Mouse (Mus musculus): ENCODE results near the gene Trim65. TPM values are rescaled to one million over a fixed set of nuclear protein-coding genes. Genes with fewer than 3 reads are reported as not detected.

Trim65 gene
- polyA plus RNA-seq, 1 experiment from 2014 or later, result 3.3 TPM

DNA sequence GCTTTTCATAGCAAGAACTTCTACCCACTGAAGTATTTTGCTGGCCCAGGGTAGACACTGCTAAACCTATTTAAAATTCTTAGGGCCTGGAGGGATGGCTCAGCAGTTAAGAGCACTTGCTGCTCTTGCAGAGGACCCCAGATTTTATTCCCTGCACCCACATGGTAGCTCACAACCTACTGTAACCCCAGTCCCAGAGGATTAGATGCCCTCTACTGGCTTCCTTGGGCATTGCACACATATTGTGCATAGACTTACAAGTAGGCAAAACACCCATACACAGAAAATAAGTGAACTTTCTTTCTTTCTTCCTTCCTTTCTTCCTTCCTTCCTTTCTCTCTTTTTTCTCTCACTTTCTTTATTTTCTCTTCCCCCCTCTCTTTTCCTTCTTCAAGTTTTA lies 13.1 kb downstream of the Trim65 start:
- no peak overlapping the region for H3K27ac ChIP-seq (replicated peaks)
- ATAC-seq (ENCODE audit: low FRiP score, low TSS enrichment), result no peak

DNA sequence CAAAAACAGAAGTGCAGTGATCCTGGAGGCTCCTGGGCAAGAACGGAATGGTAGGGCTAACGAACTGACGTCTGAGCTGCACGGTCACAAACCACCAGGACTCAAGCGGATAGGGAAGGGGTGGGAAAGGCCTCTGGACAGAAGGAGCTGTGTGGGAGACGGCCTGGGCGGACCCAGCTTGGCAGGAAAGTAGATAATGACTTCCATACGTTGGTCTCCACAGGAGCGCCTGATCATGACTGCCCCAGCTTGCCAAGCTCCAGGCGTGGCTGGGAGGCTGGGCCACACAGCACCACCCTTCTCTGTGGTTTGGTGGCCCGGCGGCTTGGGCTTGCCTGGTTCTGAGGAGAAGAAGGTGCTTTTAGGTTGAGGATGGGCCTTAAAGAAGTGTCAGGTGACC lies 13.7 kb downstream of the Trim65 start:
- no peak overlapping the region for H3K4me2 ChIP-seq (replicated peaks; ENCODE audit: low read depth)
- no peak for TF ChIP-seq CTCF (IDR thresholded peaks at IDR 0.05; ENCODE audit: low read depth)
- TF ChIP-seq EP300 (optimal IDR thresholded peaks at IDR 0.05), result no peak
- no peaks in the 10 kb centered on the region for H3K9me3 ChIP-seq (ENCODE audit: control insufficient read depth, low read length)
- no peaks in the 10 kb centered on the region for H3K4me1 ChIP-seq (replicated peaks; ENCODE audit: control insufficient read depth, insufficient read depth)
- no peak overlapping the region for H3K27ac ChIP-seq (replicated peaks)
- no peak overlapping the region for H3K4me3 ChIP-seq (ENCODE audit: low read depth, low read length)
- 0 out of 2 replicates have a peak, but pooled peaks have one; percentile 19 for ATAC-seq (ENCODE audit: low FRiP score, low TSS enrichment)
- H3K9ac ChIP-seq (ENCODE audit: low read length), result no peak overlapping the region
- WGBS, result 69% methylated on average over 12 of the region's 12 CpGs
- no peaks in the 10 kb centered on the region for H3K27me3 ChIP-seq (ENCODE audit: control insufficient read depth, insufficient read depth, low read length)
- no peak for DNase-seq (ENCODE audit: low spot score)
- no peaks in the 10 kb centered on the region for H3K36me3 ChIP-seq (ENCODE audit: control insufficient read depth, insufficient read depth, low read length)

More for the DNA sequence above, 13.1 kb downstream of the Trim65 start:
- Histone ChIP-seq H3K4me2 (replicated peaks; ENCODE audit: low read depth) (no peak overlapping the region), H3K27me3 (ENCODE audit: control insufficient read depth, insufficient read depth, low read length) (no peaks in the 10 kb centered on the region), H3K4me3 (ENCODE audit: low read depth, low read length) (no peak overlapping the region), H3K4me1 (replicated peaks; ENCODE audit: control insufficient read depth, insufficient read depth) (no peaks in the 10 kb centered on the region), H3K36me3 (ENCODE audit: control insufficient read depth, insufficient read depth, low read length) (0 out of 2 replicates have a peak, but pooled peaks cover 1% of the 10 kb centered on the region), H3K9me3 (ENCODE audit: control insufficient read depth, low read length) (no peaks in the 10 kb centered on the region), H3K9ac (ENCODE audit: low read length) (no peak overlapping the region)
- TF ChIP-seq CTCF (IDR thresholded peaks at IDR 0.05; ENCODE audit: low read depth) (peak; percentile 60), EP300 (optimal IDR thresholded peaks at IDR 0.05) (no peak)
- no peak for DNase-seq (ENCODE audit: low spot score)

DNA sequence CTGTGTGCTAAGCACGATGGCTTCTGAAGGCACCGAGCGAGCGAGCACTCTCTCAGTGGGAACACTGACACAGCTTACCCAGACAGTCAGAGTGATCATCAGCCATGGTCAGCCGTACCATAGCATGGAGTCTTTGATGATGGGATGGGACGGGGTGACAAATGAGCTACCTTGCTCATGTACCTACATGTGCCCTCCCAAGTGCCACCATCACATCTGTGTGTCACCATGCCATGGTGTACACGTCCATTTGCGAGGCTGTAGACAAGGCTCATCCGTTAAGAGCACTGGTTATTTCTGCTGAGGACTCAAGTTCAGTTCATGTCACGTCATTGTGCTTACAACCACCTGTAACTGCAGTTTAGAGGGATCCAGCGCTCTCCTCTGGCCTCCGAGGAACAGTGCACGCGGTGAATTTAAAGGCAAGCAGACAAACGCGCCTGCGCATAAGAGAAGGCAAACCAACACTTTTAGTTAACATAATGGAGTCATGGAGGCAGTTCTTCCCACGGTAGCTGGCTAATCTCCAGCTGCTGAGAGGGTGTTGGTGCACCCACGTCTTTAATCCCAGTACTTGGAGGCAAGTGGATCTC lies 19.2 kb downstream of the Trim65 start:
- H3K27ac ChIP-seq (replicated peaks), result no peak overlapping the region
- H3K27me3 ChIP-seq (ENCODE audit: control insufficient read depth, insufficient read depth, low read length), result no peaks in the 10 kb centered on the region
- no peak overlapping the region for H3K4me3 ChIP-seq (ENCODE audit: low read depth, low read length)
- H3K36me3 ChIP-seq (ENCODE audit: control insufficient read depth, insufficient read depth, low read length), result no peaks in the 10 kb centered on the region
- no peak overlapping the region for H3K9ac ChIP-seq (ENCODE audit: low read length)
- ATAC-seq (ENCODE audit: low FRiP score, low TSS enrichment) (no peak), DNase-seq (ENCODE audit: low spot score) (no peak)
- no peak overlapping the region for H3K4me2 ChIP-seq (replicated peaks; ENCODE audit: low read depth)
- H3K4me1 ChIP-seq (replicated peaks; ENCODE audit: control insufficient read depth, insufficient read depth), result peaks cover 12% of the 10 kb centered on the region
- 0 out of 2 replicates have a peak, but pooled peaks have one; percentile 22 for TF ChIP-seq CTCF (IDR thresholded peaks at IDR 0.05; ENCODE audit: low read depth)
- TF ChIP-seq EP300 (optimal IDR thresholded peaks at IDR 0.05), result no peak
- H3K9me3 ChIP-seq (ENCODE audit: control insufficient read depth, low read length), result no peaks in the 10 kb centered on the region
- 92% methylated on average over 19 of the region's 19 CpGs for WGBS

DNA sequence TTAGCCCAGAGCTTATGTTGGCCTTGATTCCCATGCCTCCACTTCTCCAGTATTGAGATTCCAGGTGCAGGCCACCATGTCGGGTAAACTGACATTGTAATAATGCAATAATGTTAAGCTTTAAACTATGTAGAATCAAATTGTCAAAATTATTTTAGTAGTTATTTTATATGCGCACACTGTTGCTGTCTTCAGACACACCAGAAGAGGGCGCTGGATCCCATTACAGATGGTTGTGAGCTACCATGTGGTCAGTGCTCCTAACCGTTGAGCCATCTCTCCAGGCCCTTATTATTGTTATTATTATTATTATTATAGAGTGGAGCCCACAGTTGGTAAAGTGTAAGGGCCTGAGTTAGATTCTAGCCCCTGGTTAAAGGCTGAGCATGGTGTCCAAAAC lies 19.9 kb downstream of the Trim65 start:
- Histone ChIP-seq H3K9ac (ENCODE audit: low read length) (no peak overlapping the region), H3K36me3 (ENCODE audit: control insufficient read depth, insufficient read depth, low read length) (0 out of 2 replicates have a peak, but pooled peaks cover 2% of the 10 kb centered on the region), H3K4me2 (replicated peaks; ENCODE audit: low read depth) (0 out of 2 replicates have a peak overlapping the region, but pooled peaks have one; percentile 79), H3K27me3 (ENCODE audit: control insufficient read depth, insufficient read depth, low read length) (no peaks in the 10 kb centered on the region), H3K4me1 (replicated peaks; ENCODE audit: control insufficient read depth, insufficient read depth) (peaks cover 16% of the 10 kb centered on the region), H3K4me3 (ENCODE audit: low read depth, low read length) (peak overlapping the region; percentile 71; the same call in 1 of the 2 replicates), H3K27ac (replicated peaks) (peak overlapping the region; percentile 86; the same call in 1 of the 2 replicates), H3K9me3 (ENCODE audit: control insufficient read depth, low read length) (no peaks in the 10 kb centered on the region)
- no peak for DNase-seq (ENCODE audit: low spot score)
- ATAC-seq (ENCODE audit: low FRiP score, low TSS enrichment), result no peak
- TF ChIP-seq CTCF (IDR thresholded peaks at IDR 0.05; ENCODE audit: low read depth), result peak; percentile 46; the same call in 1 of the 2 replicates
- no peak for TF ChIP-seq EP300 (optimal IDR thresholded peaks at IDR 0.05)
- 80% methylated on average over 4 of the region's 4 CpGs for WGBS

DNA sequence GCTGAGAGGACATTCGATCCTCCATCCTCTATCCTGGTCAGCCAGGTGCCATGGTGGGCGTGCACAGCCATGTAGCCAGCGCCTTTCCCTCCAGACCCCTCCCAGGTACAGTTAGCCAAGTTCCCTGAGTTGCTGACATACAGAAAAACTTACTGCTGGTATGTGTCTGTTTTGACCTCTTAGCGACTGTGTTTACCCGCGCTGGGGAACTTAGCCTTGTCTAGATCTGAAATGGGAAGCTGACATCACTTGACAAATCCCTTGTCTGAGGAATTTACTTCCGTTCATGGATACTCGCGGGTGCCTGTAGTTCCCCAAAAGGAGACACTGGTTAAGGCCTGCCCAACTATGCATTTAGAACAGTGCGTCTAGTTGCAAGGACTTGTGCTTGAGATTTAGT lies 20.4 kb downstream of the Trim65 start:
- peak overlapping the region; percentile 80 for H3K9ac ChIP-seq (ENCODE audit: low read length)
- peak overlapping the region; percentile 86 for H3K27ac ChIP-seq (replicated peaks)
- 16% methylated on average over 10 of the region's 10 CpGs for WGBS
- H3K4me3 ChIP-seq (ENCODE audit: low read depth, low read length), result peak overlapping the region; percentile 71
- peak; percentile 6; the same call in 1 of the 2 replicates for ATAC-seq (ENCODE audit: low FRiP score, low TSS enrichment)
- no peaks in the 10 kb centered on the region for H3K9me3 ChIP-seq (ENCODE audit: control insufficient read depth, low read length)
- H3K36me3 ChIP-seq (ENCODE audit: control insufficient read depth, insufficient read depth, low read length), result 0 out of 2 replicates have a peak, but pooled peaks cover 2% of the 10 kb centered on the region
- H3K4me2 ChIP-seq (replicated peaks; ENCODE audit: low read depth), result peak overlapping the region; percentile 79
- DNase-seq (ENCODE audit: low spot score), result no peak
- no peaks in the 10 kb centered on the region for H3K27me3 ChIP-seq (ENCODE audit: control insufficient read depth, insufficient read depth, low read length)
- TF ChIP-seq CTCF (IDR thresholded peaks at IDR 0.05; ENCODE audit: low read depth), result no peak
- no peak for TF ChIP-seq EP300 (optimal IDR thresholded peaks at IDR 0.05)
- H3K4me1 ChIP-seq (replicated peaks; ENCODE audit: control insufficient read depth, insufficient read depth), result peaks cover 18% of the 10 kb centered on the region

DNA sequence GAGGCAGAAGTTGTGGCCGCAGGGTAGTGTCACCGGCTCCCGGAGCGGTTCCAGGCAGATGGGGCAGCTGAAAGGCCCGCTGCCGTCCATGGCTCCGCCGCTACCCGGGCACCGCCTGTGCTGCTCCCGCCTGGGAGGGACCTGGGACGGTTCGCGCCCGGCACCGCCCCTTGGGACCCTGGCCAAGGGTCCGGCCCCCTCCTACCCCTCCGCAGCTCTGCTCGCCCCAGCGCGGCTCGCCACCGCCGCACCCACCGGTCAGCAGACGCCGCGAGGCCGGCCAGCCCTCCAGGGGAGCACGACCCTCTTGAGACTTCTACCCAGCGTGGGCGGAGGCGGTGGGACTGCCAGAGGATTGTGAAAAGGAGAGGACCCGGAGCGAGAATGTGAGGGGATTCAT lies 20.8 kb downstream of the Trim65 start:
- peak; percentile 67 for ATAC-seq (ENCODE audit: low FRiP score, low TSS enrichment)

More for the DNA sequence above, 20.8 kb downstream of the Trim65 start:
- Histone ChIP-seq H3K27ac (replicated peaks) (peak overlapping the region; percentile 86), H3K9ac (ENCODE audit: low read length) (peak overlapping the region; percentile 80), H3K36me3 (ENCODE audit: control insufficient read depth, insufficient read depth, low read length) (0 out of 2 replicates have a peak, but pooled peaks cover 2% of the 10 kb centered on the region), H3K27me3 (ENCODE audit: control insufficient read depth, insufficient read depth, low read length) (no peaks in the 10 kb centered on the region), H3K4me1 (replicated peaks; ENCODE audit: control insufficient read depth, insufficient read depth) (peaks cover 18% of the 10 kb centered on the region), H3K9me3 (ENCODE audit: control insufficient read depth, low read length) (no peaks in the 10 kb centered on the region), H3K4me2 (replicated peaks; ENCODE audit: low read depth) (peak overlapping the region; percentile 79), H3K4me3 (ENCODE audit: low read depth, low read length) (peak overlapping the region; percentile 71)
- WGBS, result under 1% methylated on average over 35 of the region's 35 CpGs
- no peak for TF ChIP-seq CTCF (IDR thresholded peaks at IDR 0.05; ENCODE audit: low read depth)
- no peak for TF ChIP-seq EP300 (optimal IDR thresholded peaks at IDR 0.05)
- DNase-seq (ENCODE audit: low spot score), result peak; percentile 68

All from stomach, postnatal 0 days (tissue).